Mouse (Mus musculus): Measurements from ENCODE around the gene Farp2.

DNA sequence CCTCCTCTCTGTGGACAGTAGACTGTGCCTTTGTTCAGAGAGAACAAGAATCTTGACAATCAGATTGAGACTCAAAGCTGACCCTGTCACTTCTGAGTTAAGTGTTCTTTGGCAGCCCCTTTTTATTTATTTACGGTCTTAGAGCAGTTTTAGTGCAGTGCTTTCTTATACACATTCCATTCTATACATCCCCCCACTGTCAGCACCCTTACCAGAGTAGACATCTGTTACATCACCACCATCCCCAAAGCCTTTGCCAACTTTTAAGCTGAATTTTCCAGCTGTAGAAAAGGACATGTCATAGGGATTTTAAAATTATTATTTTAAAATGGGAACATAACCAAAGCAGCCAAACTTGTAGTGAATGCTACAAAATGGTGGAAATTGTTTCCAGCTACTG, 10.4 kb downstream of the Farp2 start:
- TF ChIP-seq CTCF (IDR thresholded peaks at IDR 0.05; ENCODE audit: extremely low read depth, insufficient read depth, low read length): no peak
- TF ChIP-seq POLR2A (IDR thresholded peaks at IDR 0.05; ENCODE audit: extremely low read depth, insufficient read depth, low read length): no peak

Measured in cortical plate, adult 2 months (tissue).